Mouse (Mus musculus): ENCODE data around the gene Galt.

Gene Galt

GRCm38 (mm10) chr4:41754797-41755337 lies at the start of gene Galt:
Gene Galt (plus strand): TSS chr4:41755228.
- no peak for DNase-seq

DNA sequence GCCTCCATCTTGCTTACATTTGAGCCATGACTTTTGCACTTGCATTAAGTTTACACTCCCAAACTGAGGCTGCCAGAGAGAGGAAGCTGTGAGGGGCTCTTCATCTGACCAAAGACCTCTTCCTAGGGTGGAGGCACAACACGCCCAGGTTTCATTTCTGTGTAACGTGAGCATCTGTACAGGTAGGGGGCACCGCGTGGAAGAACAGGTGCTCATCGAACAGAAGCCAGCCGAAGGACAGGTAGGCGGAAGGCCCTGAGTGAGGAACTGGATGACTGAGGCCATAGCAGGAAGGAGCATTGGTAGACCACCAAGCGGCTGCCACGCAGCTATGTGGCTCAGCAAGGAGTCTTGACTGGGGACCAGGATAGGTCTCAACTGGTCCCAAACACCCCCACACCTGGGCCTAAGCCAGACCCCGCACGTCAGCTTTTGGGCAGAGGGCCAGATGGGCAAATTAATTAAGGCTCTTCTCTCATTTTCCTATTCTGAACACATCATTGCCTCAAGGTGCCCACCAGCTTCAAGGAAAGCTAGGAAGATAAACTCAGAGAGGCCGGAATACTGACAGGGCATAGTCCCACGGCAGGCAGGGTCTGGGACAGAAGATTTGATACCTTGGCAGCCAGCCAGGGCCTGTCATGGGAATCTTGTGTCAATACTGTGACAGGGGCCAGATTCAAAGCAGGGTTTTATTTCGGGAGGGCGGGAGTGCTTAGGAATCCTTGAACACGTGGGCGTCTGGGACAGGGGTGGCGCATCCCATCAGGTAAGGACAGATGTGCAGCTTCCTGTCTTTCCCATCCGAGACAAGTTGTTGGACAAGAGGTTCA lies 48.9 kb upstream of the Galt start:
- peak; percentile 69 to 75 for DNase-seq

GRCm38 (mm10) chr4:41707011-41707535 lies 48.0 kb upstream of the Galt start:
- DNase-seq, result peak; percentile 86 to 87

DNA sequence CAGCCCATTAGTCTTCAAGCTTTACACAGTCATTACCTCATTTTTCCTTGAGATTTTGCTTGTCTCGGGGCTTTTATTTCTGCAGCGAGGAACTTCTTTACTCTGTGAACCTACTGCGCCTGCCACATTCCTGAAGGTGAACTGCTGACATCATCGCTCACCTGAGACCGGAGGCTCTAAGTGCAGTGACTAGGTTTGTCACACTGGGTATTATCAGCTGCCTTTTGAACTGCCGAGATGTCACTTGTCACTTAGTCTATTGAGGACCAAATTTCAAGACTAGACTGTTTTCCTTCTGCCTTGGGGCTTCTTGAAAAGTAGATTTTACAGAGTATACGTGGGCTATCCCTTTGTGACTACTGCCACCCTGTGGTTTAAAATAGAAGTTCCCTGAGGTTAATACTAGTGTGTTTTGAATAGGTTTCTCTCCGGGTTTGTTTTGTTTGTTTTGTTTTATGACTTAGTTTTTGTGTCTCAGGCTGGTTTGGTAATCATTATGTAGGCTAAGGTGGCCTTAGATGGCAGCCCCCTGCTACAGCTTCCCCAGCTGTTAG lies 46.8 kb upstream of the Galt start:
- peak; percentile 70 to 89 for DNase-seq

GRCm38 (mm10) chr4:41710229-41710628 lies 44.8 kb upstream of the Galt start:
- peak in 1 of 2 experiments; percentile 5 for DNase-seq

DNA sequence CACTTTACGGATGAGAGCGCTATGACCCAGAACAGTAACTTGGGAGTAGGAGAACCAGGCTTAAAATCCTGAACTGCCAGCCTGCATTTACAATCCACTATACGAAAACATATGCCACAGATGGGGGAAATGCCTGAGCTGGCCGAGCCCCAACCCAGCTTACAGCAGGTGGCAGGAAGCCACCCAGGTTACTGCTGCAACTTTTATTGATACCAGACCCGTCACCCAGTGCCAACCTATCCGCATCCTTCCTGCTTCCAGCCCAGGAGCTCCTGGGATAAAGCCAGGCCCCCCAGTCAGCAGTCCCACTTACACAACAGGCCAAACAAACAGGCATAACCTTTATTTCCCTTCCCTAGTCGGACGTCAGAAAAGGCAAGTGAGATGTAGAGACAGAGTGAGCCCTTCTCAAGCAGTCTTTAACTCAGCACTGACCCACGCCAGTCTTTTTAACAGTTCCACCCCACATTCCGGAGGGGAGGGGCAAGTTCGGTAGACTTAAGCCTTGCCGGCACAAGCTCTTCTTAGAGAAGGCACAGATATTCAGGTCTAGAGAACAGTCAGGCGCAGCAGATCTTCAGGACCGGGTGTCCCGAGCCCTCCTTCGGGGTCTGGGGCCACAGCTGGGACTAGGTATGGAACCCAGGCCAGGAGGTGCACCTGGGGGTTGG lies 43.2 kb upstream of the Galt start:
- DNase-seq, result peak; percentile 45 to 56

DNA sequence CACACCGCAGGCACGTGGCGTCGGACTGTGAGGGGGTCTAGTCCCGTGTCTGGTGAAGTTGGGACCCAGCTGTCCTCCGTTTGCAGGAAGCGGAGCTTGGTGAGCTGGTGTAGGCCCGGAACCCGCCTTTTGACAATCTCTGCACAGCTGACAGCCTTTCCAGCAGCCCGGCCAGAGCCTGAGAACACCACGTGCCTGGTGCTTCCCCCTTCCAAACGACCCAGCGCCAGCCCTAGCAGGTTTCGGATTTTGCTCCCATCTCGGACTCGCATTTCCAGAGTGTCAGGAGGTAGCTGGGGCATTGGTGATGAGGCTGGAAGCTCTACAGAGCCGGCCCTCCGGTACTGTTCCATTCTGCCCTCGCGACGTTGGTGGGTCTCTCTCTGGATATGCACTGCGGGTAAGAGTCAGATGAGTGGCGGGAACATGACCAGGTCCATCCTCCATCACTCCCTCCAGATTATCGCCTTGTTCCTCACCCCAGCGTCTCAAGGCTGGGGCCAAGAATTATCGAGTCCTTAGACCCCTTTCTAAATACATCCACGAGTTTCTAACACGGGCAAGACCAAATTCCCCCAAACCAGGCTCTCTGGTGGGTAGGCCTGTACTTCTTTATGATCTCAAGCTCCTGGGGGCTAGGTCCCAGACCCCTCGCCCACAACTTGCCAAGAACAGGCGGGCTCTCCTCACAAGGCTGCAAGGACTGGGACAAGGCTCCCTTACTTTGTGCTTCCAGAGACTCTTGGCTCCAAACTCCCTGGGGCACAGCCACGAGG lies 42.4 kb upstream of the Galt start:
- DNase-seq, result peak; percentile 48 to 59

DNA sequence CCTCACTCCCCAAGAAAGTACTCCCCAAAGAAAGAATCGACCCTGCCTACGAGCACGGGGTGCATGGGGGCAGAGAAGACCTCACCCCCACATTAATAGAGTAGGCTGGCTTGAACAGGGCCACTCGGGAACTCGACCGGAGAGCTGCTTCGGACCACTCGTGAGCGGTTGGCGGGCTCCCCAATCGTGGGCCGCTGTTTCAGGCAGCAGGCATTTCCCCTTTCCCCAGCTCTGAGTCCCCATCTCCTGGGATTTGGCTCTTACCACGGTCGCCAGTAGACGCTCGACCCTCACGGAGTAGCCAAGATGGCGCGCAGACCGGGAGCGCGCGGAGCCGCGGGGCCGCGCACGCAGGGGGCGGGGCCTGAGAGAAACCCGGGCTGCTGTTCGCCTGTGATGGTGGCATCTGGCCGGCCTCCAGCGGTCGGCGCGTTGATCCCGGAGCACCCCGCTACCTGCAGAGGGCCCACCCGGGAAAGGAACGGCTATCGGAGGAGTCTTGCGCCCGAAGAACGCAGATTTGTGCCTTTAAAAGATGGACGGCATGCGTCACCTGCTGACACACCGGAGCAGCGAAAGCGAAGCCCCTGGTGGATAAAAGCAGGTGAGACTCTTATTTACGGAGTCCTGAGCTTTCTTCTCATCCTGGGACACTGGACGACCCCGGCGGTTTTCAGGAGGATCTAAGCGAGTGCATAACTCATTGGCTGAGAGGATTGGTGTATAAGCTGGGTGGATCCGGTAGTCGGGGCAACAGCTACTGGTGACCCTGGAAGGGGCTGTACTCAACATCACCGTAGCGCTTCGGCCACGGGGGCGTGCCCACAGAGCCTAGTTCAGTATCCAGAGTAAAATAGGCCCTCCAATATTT lies 41.6 kb upstream of the Galt start, which contains the start of gene Rpp25l:
Gene Rpp25l, minus strand, starts transcription at position 338 of the 871 bp plus-strand sequence.
- DNase-seq, result peak; percentile 94 to 95

- DNase-seq, result peak; percentile 88 to 93
Observed at GRCm38 (mm10) chr4:41714276-41714675, 40.8 kb upstream of the Galt start.

GRCm38 (mm10) chr4:41715082-41715481 lies 39.9 kb upstream of the Galt start:
- peak in 1 of 2 experiments; percentile 37 for DNase-seq

DNA sequence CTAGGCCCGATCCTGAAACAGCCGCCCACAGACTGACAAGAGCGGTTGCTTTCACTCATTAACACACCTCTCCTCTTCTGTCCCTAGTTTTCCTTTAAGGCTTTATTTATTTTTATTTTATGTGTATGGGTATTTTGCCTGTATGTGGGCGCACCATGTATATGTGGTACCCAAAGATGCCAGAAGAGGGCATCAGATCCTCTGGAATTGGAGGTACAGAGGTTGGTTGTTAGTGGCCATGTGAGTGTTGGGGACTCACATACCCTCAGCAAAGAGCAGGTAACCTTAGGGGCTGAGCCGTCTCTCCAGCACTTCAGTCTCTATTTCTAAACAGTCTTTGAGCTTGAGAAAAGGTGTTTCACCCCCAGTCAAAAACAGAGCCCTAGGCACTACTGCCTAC lies 39.4 kb upstream of the Galt start:
- DNase-seq, result peak; percentile 76 to 81

GRCm38 (mm10) chr4:41716834-41717233 lies 38.2 kb upstream of the Galt start:
- no peak for DNase-seq

DNA sequence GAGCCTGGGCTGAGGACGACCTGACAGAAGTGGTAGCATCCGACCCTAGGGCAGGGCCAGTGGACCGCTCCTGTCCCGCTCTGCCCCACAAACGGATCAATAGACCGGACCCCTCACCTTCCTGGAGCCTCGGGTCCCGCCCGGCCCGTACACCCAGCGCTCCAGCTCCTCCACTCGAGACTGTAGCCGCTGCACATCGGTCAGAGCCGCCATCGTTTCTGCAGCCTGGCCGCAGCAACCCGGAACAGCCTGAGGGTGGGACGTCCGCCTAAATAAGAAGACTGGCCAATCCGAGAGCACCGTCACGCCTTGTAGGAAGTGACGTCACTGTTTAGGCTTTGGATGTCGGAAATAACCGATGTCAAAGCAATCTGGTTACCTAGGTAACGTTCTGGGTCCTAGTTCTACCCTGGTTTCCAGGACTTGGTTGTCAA lies 32.1 kb upstream of the Galt start, which contains the start of gene Dctn3:
Gene Dctn3, minus strand, starts transcription at position 253 of the 434 bp plus-strand sequence.
- peak; percentile 93 for DNase-seq

- peak in 1 of 2 experiments; percentile 56 for DNase-seq
Observed at GRCm38 (mm10) chr4:41726826-41727621, 28.0 kb upstream of the Galt start.

DNA sequence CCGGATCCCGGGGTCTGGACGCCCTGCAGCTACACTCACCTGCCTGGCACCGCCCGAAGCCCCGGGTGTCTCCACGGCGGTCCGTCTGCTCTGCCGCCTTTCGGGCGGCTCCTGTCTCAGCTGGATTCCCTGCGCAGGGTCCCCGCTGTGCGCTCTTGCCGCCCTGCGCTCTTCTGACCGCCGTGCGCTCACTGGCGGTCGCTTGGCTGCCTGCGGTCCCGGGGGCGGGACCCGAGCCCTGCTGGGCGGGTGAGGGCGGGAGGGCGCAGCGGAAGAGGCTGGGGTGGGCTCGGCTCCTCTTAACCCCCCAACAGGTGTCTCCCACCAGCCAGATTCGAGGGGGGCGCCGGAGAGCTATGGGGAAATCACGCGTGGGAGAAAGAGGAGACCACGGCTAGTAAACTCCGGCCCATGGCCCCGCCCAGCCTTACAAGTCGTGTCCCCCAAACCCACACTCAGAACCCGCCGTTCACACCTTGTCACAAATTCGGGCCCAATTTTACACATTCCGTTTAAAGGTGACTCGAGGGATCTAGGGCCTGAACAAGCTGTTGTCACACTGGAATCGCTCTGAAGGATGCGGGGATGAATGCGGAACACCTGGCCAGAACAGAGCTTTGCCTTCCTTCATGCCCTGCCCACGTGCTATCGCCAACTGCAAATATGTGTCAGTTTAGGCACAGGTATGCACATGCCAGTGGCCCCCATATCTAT lies 23.8 kb upstream of the Galt start, which contains the start of gene Arid3c:
Gene Arid3c, minus strand, starts transcription at position 91 of the 714 bp plus-strand sequence.
- no peak for DNase-seq

DNA sequence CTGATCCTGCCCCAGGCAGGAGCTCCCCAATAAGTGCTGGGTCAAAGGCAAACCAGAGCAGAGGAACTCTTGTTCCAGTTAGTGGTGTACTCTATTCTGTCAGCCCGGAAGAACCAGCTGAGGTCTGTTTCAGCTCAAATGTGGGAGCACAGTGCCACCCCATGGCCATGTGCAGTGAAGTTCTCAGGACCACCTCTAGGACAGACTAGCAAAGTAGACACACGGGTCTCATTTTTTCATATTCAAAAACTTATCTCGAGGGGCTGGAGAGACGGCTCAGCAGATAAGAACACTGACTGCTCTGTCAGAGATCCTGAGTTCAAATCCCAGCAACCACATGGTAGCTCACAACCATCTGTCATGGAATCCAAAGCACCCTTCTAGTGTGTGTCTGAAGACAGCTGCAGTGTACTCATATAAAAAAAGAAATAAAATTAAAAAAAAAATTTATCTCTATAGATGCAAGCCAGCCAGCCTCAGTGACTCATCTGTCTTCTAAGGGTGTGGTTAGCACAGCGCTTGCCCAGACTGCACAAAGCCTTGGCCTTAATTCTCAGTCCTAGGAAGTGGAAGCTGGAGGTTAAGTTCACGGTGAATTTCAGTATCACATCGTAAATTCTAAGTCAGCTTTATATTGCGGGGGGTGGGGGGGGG lies 17.3 kb upstream of the Galt start:
- DNase-seq, result peak; percentile 86 to 88

DNA sequence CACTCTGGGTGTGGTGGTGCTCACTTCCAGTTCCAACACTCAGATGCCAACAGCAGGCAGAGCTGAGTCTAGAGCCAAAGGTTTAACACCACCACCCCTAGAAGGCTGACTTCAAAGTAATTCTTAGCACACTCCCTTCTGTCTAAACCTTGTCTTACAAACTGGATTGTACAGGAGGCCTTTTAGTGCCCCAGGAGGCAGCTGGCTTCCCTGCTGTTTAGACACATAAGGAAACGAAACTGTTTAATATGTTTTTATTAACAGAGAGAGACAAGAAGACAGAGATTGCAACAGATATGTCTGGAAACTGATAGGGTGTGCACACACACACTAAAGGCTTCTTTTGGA lies 16.8 kb upstream of the Galt start:
- no peak for DNase-seq

GRCm38 (mm10) chr4:41739260-41739659 lies 15.8 kb upstream of the Galt start:
- DNase-seq, result no peak

All from cerebellum, postnatal 10 days (tissue).